Mouse (Mus musculus): Measurements from ENCODE around the gene Klhl23.
A peak's percentile ranks its signal among the peaks of the same experiment; 100 is the strongest.

Klhl23 gene

DNA sequence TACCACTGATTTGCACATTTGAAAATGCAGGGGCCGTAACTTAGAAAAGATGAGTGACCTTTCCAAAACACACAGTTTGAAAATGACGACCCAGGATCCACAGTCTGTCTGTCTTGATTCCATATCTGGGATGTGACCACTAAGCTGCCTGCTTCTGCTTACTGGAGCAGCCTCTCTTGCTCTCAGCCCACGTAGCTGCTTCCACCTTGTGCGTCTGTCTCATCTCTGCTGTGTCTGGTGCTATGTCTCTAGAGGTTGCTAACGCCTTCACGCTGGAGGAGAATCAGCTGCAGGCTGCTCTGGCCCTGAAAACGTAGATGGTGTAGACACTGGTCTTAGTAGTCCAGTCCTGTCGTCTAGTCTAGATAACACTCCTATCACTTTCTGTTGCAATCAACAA lies 8.4 kb downstream of the Klhl23 start:
- no peak for DNase-seq

DNA sequence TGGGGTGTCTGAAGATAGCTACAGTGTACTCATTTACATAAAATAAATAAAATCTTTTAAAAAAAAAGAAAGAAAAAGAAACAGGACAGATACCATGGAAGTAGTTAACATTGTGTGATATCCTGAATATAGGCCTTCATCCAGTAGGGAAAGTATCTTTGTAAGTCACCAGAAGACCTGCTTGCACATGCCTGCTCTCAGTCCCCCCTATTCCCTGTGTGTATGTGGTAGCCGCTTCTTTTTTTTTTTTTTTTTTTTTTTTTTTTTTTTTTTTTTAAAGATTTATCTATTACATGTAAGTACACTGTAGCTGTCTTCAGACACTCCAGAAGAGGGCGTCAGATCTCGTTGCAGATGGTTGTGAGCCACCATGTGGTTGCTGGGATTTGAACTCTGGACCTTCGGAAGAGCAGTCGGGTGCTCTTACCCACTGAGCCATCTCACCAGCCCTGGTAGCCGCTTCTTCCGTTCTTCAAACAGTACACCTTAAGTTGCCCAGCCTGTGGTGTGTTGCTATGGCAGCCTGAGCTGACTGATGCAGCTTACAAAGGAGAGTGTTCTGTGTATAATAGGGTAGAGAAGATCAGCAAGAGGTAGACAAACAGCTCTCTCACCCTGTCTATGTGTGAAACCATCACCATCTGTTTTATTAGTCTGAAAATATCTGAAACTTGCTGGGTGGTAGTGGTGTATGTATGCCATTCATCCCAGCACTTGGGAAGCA lies 15.7 kb downstream of the Klhl23 start:
- no peak for DNase-seq

DNA sequence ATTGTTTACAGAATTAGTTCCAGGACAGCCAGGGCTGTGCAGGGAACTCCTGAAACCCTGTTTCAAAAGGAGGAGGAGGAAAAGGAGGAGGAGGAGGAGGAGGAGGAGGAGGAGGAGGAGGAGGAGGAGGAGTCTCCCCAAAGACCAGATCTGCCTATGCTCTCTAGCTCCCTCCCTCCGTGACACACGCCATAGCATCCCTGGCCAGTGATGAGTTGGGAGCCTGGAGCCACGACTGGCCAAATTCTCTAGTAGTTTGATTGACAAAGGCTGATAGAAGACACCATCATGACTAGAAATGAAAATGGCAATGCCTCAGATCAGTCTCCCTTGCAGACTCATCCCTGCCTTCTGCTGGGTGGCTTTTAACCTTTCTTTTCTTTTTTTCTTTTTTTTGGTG lies 16.3 kb downstream of the Klhl23 start:
- DNase-seq = no peak

DNA sequence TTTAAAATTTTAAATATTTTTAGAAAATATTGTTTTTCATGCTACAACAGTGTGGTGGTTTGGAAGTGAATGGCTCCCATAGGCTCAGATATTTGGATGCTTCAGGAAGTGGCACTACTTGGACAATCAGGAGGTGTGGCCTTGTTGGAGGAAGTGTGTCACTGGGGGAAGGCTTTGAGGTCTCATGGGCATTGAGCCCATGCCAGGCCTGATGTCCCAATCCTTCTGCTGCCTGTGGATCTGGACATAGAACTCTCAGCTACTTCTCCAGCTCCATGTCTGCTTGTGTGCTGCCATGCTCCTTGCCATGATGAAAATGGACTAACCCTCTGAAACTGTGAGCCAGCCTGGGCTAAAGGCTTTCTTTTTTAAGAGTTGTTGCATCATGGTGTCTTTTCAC lies 17.0 kb downstream of the Klhl23 start:
- no peak for DNase-seq

- DNase-seq = no peak
Observed at GRCm38 (mm10) chr2:69840261-69840660, 18.5 kb downstream of the Klhl23 start.

DNA sequence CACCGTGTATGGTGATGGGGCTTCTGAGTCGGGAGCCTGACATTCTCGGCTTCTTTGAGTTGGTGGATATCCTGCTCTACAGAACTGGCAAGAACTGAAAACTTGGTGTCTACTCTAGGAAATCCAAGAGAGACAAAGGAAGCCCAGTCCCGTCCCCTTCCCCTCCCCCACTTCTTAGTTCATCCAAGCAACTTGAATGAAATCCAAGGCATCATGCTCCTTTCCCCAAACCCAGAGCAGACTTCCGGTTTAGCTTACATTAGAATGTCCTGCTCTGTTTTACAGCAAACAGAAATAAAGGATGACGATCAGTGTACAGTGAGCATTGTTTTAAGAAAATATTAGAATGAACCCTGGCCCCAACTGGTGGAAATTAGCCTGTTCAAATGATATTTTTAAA lies 27.5 kb downstream of the Klhl23 start:
- peak; percentile 23 for DNase-seq

DNA sequence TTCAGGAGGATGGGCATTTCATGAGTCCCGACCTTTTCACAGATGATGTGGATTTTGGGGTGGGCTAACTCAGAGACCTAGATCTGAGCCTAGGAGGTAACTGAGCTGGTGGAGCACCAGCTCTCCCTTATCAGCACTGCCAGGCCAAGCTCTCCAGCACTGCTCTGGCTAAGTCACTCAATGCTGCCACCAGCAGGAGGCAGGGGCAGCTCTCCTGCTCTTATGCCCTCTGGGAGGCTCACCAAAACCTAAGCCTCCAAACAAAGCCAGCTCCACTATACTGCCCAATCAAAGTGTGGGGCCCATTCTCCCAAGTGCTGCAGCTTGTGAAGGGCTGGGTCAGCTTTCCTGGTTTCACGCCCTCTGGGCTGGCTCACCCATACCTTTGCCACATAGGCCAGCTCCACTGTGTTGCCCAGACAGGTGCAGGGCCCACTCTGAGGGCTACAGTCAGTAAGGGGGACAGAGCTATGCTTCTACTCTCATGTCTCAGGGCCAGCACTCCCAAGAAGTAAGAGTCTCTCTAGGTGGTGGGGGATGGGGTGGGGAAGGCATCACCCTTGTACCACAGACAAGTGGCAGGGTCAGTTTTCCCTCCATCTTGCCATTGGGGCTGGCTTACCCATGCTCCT lies 29.8 kb downstream of the Klhl23 start:
- no peak for DNase-seq

DNA sequence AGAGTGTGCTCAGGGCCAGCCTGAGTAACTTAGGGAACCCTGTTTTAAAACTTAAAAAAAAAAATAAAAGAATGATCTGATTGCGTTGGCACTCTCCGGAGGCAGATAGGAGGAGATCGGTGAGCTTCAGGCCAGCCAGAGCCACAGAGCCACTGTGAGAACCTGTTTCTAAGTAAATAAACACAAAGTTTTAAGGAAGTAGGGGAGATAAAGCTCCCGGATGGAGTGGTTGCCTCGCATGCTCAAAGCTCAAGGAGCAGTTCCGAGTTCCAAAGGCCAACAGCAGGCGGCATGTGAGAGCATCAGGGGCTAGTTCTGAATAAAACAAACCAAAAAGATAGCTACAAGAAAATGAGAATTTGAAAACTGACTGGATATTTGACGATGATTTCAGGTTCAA lies 34.6 kb downstream of the Klhl23 start:
- DNase-seq = peak; percentile 36

GRCm38 (mm10) chr2:69857882-69858281 lies 36.1 kb downstream of the Klhl23 start:
- no peak for DNase-seq

GRCm38 (mm10) chr2:69860972-69861452 lies 39.3 kb downstream of the Klhl23 start:
- DNase-seq = peak; percentile 8

- DNase-seq = peak; percentile 94
Observed at GRCm38 (mm10) chr2:69861485-69862091, 39.8 kb downstream of the Klhl23 start, which contains the start of gene Ssb. Ssb (plus strand) TSS chr2:69861562.

- no peak for DNase-seq
Observed at GRCm38 (mm10) chr2:69862117-69862657, 40.4 kb downstream of the Klhl23 start.

DNA sequence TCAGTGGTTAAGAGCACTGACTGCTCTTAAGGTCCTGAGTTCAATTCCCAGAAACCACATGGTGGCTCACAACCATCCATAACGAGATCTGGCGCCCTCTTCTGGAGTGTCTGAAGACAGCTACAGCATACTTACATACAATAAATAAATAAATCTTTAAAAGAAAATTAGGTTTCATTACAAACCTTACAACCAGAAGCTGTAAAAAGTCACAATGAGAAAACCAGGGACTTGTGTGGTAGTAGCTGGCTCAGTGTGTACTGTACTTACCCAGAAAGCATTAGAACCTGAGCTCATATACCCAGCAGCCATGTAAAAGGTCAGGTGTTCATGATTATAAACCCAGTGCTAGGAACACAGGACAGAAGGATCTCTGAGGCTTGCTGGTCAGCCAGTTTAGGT lies 62.2 kb downstream of the Klhl23 start:
- DNase-seq = no peak

DNA sequence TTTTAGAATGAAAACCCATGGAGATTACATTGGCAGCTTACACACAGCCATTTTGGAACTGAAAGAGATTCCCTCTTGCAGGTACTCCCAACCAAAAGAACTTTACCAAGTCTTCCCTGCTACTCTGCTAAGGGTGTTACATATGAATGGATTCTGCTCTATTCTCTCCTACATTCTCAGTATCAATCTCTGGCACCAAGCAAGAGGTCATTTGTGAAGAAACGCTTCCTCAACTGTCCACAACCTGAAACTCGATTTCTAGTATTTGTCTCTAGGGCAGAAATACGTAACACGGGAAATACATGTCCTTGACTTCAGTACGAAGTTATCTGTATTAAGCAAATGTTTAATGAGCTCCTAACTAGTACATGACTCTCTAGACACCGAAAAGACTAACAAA lies 62.8 kb downstream of the Klhl23 start:
- DNase-seq = no peak

DNA sequence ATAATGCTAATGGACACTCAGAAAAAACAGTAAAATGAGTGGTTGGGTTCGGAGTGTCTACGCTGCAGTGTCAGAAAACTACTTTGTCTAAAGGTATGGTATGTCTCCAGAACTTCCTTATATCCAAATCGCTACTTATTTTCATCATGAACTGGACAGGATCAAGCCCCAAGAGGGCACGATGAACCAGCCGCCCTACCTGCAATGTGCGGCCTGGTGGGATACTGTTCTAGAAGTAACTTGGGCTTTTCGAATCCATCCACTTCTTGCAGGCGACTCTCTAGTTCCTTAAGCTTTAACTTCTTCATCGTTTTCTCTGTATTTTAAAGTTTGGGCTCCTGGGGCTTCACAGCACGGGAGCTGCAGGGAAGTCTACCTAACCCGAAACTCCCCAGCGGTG lies 63.3 kb downstream of the Klhl23 start:
- DNase-seq = peak; percentile 2

GRCm38 (mm10) chr2:69885451-69886305 lies 63.9 kb downstream of the Klhl23 start, which contains the start of gene Mettl5:
Mettl5 (minus strand) TSS chr2:69885615.
- peak; percentile 92 for DNase-seq
